Mouse (Mus musculus) layer of hippocampus, adult 9-11 months (tissue): Measurements from ENCODE around the gene Ugt1a6a.

ENCODE experiments used
- DNase-seq: peaks from one replicate; pipeline ENCODE4 v3.0.0; 2022

Ugt1a6a gene

DNA sequence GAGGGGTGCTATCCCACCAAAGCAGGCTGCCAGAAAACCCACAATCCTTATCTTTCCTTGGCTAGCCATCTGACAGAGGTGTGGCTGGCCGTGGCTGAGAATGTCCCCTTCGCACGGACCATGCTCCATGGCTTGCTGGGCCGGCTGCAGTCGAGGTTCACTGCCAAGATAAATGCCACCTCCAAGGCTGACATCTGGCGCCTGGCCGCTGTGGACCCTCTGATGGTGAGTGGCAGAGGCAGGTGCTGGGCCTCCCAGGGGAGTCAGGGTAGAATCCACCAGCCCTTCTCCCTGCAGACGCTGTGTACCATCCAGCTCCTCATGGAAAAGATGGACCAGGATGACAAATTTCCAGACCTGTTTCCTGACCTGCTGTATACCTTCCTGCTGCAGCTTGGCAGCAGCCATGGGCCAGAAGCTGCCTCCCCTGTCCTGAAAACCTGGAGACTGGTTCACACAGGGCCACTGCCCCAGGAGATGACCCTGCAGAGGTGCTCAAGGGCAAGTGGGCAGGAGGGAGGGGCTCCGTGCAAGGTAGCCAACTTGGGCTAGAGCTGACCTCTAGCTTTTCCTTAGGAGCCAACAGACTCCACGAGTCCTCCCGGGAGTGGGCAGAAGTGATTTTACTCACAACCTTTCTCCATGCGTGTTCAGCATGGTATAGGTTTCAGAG, 120.3 kb downstream of the Ugt1a6a start:
- no peak for DNase-seq

DNA sequence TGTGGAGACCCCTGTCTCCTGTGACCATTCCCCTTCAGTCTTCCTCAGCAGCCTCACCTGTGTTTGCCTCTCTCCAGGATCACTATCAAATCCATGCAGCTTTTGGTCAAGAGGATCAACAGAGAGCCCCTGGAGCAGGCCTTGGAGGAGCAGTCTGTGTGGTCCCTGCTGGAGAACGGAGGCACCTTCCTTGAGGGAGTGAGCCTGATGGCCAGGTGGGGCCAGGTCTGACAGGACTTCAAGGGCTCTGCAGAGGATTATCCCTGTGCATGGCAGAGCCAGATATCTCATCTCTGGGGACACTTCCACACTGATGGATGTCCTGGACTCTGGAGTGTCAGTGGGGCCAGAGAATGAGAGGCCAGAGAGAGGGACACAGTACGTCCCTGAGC, 120.9 kb downstream of the Ugt1a6a start:
- no peak for DNase-seq

DNA sequence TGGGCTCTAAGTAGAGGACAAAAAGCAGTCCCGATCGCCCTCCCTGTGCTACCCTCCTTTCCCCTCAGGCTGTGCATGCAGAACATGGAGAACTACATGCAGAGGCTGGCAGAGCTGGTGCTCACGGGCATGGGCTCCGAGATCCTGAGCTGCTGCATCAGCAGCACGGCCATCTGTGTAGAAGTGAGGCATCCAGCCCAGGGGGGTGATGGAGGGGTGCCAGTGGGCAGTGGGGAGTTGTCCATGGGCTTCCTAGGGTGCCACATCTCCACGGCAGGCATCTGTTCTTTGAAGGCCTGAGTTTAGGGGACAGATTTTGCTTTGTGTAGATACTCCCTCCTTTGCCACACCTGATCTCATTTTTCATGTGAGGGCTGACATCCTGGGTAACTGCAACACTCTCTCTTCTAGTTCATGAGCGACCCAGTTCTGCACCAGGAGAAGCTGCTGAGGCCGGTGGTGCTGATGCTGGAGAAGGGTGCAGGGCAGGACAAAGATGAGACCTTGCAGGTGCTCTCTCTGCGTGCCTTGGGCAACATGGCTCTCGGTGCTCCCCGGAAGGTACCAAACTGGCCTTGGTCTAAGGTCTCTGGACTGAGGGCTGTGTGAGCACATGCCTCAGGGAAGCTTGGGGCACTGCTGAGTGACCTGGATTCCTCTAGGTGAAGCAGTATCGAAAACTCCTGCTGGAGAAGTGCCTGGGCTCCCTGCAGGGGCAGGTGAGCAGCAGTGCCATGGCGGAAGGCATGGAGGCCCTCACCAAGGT, 121.6 kb downstream of the Ugt1a6a start:
- no peak for DNase-seq

DNA sequence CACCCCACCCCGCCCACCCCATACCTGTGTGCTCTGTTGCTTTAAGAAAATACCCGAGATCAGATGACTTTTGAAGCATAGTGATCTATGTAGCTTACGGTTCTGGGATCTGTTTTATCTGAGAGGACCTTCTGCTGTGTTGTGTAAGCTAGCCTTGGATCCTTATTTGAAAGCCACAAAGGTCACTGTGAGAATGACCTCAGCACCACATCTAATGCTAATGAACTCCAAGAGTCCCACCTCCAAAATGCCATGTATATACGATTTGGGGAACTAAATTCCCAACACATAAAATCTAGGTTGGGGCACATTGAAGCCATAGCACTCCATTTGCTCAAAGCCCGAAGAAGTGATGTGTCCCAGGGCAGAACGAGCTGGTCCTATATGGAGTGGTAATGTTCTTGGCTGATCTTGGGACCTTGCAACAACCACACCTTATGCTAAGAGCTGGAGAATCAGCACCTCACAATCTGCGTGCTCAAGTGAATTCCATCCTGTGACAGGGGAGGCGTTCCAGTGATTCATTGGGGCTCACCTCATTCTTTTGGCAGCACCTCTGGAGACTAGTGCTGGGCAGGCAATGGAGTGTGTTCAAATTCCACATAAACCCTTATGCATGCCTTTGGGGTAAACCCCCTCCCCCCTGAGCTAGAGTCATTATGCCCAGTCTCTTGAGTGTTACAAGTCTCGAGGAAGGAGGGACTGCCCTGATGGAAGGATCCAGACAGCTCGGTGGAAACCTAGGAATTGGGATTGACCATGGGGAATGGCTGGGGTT, 122.5 kb downstream of the Ugt1a6a start:
- DNase-seq: no peak

DNA sequence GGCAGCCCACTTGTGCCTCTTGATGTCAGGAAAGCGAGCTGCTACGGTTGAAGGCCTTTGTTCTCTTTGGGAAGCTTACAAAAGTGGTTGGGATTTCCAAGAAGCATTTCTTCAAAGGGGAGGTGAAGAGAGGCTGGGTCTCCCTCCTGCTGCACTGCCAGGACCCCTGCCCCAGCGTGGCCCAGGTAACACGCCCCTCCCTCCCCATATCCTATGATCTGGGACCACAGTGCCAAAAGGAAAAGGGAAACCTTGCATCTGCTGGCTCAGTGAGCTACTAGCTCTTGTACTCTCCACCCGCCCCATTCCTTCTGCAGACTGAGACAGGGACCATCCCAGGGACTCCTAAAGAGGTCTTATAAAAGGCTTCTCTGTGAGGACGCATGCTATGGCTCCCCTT, 123.1 kb downstream of the Ugt1a6a start:
- DNase-seq: no peak

DNA sequence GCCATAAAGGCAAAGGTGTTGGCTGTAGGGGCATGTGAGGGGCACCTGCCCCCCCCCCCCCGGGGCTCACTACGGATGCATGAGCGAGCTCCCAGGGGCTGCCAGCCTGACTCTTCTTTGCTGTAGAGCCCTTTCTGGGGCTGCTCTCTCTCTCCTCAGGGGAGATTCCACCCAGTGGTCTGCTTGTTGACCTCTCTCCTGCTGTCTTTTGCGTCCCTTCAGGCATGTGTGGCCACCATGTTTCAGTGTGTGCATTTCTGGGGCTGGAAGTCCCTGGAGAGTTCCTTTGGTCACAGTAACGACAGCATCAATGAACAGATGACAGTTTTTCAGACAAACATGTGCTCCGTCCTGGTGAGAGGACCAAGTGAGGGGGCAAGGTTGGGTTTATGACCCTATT, 123.8 kb downstream of the Ugt1a6a start:
- DNase-seq: no peak

DNA sequence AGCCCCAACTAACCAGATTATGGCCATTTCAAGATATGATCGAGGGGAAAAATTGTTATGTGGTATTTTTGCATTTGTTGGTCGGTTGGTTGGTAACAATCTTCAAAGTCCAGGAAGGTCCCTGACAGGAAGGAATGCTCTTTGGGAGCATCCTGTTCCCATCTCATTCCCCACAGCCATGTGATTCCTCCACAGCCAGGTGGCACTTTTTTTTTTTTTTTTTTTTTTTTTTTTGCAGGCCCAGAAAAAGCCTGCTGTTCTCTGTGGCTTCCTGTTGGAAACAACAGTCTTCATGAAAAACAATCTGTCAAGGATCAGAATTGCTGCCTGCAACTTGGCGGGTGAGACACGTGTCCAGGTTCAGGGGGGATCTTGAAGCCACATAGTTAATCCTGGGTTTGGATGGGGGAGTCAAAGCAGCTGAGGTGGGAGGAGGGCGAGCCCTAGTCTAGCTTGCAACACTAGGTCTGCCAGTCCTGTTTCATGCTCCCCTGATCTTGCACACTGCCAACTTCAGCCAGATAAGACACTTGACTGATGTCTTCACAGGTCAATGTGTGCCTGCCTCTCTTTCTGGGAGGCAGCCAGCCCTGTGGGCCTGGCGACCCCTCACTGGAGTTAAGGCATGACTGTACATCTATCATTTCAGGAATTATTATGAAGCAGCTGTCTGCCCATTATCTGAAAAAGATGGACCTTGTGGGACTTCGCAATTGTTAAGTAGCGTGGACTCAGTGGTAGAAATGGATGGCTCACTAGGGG, 124.5 kb downstream of the Ugt1a6a start:
- no peak for DNase-seq

DNA sequence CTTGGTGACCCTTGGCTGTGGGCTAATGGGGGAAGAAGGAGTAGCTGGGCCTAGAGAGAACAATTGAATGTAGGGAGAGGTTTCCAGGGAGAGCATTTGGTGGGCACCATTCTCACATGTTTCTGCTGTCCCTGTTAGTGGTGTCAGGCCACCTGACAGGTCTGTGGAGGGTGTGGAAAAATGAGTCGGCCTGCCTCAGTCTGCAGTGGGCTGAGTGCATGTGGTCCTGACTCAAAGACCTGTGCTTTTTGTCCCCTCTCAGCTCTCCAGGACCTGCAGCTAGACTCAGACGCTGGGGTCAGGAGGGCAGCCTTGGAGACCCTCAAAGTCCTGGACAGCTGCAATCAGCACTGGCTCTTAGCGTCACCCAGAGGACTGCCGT, 125.0 kb downstream of the Ugt1a6a start:
- no peak for DNase-seq

DNA sequence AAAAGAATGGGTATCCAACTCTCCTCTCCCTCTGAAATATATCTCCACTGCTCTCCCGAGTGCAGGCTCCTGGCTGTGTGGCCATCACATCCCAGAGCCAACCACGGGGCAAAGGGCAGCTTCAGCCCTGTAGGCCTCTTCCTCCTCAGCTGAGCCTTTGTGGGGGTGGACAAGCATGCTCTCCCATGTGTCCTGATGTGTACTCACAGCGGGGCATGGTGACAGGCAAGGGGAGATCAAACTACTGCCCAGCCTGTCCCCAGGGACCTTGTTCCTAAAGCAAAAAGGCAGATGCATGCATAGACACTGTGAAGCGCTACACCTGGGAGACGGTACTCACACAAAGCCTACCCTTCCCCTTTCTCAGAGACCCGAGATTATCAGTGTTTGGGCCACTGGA, 125.5 kb downstream of the Ugt1a6a start:
- no peak for DNase-seq

DNA sequence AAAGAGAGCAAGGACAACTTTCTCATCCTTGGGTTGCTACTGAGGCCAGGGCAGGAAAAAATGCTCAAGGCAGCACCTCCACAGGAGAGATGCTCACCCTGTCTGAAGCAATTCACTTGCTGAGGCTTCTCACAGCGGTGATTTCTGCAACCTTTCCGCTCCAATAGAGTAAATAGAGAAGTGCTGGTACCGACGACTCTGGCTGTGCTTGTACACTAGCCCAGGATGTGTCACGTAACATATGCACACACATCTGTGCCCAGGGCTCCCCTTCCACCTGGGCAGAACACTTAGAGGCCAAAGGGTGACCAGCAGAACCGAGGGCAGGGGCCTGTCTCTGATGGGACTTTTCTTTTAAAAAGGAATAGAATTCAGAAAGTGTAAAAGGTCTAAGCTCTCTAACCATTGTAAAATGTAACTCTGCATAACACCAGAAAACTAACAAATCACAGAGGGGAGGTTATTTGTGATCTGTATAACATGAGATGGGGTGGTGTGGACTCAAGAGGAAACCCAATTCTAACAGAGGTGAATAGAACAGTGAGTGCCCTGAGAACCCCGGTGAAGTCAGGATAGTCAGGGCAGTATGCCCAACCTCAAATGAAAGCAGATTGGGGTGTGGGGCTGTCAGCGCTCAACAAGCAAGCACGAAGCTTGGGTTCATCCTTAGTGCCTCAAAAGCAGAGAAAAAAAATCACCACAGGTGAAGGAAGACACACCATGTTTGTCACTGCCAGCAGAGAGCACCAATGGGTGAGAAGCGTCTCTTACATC, 126.2 kb downstream of the Ugt1a6a start:
- no peak for DNase-seq

DNA sequence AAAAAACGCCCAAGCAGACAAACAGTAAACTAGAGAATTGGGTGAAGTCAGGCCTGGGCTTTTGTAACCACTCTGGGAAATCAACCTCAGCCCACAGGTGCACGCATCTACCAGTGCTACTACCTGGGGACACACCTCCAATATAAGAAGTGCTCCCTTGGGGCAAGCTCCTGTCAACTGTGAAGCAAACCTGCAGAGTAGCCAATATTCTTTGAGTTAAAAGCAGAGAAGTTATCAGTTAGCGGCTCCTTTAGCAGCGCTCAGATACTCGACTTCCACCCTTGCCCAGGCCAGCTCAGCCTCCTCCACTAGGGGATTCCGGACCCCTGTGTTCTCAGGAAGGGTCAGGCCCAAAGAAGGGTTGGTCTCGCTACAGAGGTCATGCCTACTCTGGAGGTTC, 127.1 kb downstream of the Ugt1a6a start:
- no peak for DNase-seq

DNA sequence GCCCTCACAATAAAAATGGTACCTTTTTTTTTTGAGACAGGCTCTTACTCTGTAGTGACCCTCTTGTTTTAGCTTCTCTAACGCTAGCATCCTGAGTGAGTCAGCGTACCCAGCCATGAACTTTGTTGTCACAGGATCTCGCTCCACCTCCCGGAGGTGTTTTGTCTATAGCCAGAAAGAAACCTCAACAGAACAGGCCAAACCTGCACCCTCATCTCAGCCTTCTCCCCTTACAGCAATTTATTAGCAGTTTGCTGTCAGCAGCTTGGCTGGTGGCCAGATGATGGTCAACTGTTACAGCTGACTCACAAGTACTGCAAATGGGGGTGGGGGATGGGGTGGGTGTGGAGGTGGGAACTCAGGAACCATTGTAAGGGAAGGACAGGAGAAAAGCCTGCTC, 127.6 kb downstream of the Ugt1a6a start:
- no peak for DNase-seq

DNA sequence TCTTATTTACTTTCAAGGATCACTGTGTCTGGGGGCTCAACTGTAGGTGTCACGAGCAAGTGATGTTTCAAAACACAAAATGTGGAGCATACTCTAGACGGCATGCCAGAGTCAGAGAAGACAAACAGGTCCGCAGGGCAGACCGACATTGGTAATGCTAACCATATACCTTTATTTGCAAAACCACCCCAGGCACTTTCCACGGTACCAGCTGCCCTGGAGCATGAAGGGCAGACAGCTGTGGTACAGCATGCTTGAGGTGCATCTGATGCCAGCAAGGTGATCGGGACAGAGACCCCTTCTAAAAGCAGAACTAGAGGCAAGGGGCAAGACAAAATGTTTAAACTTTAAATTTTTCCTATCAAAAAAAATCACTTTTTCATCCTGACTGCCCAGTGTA, 128.4 kb downstream of the Ugt1a6a start:
- DNase-seq: no peak

DNA sequence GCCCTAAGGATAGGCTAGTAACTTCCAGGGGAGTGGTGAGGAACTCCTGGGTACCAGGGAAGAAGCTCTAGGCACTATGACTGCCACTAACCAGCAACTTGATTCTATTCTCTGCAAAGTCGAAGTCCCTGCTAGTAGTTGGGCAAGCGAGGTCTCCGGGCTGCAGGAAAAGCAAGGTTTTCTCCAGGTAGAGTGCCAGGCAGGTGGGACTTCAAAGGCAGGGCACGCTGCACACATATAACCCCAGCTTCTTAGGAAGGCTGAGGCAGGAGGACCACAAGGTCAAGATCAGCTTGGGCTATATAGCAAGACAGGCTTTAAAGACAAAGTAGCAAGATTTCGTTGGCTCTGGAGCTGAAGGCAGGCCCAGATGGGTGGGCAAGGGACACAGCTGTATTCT, 129.2 kb downstream of the Ugt1a6a start:
- DNase-seq: no peak

DNA sequence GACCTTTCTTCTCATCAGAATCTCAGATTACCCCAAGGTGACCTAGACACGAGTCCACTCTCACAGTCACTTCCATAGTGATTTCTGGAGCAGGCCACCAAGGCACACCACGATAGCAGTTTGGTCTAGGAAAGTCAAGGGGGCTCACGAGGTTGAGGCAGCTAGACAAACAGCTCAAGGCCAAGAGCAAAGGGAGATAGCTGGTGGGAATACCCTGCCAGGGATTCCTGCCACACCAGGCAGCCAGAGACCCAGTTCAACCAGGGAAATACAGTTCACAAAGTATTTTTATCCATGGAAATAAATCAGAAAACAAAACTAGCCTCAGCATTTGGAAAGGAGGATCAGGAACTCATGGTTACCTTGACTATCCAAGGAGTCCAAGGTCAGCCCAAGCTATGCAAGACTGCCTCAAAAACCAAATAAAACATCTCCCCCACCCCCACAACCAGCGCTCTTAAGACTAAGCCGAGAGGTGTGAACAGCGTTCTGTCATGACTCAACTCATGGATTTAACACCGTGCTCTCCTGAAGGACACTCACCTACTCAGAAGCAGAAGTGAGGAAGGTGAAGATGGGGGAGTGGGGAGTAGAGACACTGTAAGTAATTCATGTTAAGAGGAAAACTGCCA, 129.7 kb downstream of the Ugt1a6a start:
- no peak for DNase-seq

DNA sequence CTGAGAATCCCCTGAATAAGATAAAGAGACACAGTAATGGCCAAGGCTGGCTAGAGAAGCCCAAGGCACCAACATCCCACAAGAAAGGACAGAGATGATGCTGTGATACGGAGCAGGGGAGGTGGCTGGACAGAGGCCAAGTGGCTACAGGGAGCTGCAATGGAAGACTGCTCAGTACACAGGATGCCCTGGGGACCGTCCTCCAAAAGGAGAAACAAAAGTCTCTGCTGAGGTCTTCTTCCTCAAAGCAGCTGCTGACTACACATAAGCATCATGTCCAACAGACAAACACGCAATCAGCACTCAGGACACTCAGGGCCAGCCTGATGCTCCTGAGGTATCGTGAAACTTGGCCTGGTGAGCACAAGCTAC, 130.2 kb downstream of the Ugt1a6a start:
- DNase-seq: no peak

DNA sequence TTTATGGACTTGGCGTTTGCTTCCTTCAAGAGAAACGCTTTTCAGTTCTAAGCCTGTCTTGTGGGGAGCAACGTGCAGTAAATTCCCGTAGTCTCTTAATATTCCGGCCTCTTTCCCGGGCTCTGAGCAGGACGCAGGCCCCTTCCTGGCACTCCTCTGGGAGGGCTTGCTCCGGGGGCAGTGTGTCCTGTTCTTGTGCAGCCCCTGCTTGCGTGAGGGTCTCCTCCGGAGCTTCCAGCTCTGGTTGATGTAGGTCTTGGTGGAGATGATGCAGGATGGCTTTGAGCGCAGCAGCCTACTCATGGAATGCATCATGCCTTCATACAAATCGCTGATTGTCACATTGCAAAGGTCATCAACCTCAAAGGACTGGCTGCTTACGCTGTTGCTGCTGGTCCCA, 131.5 kb downstream of the Ugt1a6a start:
- DNase-seq: no peak

DNA sequence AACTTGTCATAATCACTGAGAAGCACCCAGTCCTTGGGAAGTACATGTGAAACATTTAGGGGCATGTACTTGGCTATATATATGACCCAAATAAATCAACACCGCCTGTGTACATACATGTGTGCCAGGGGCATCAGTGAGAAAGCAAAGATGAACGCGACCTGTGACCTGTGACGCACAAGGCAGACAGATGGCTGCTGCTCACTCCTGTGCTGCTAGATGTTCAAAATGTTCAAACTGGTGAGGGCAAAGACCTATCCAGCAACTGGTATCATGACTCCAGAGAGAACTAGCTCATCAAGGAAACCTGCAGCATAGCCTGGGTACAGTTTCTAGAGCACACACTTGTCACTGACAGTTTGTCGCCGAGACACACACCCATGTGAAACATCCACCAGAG, 132.9 kb downstream of the Ugt1a6a start:
- no peak for DNase-seq

DNA sequence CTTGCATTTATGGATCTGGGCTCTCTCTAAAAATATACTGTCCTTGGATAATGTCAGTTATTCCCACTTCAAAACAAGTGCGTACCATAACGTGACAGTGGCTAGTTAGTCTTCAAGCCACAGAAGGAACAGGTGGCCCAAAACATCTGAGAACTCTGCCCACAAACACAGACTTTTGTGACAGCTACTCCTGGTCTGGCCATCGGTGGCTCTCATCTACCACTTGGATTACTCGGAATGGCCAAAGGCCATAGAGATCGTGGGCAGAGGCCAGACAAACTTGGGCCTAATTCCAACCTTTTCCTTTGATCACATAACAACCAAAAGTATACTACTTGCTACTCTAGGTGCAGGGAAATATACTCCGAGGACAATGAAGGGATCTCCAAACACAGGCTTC, 133.5 kb downstream of the Ugt1a6a start:
- no peak for DNase-seq
